In the genomic region with DNA sequence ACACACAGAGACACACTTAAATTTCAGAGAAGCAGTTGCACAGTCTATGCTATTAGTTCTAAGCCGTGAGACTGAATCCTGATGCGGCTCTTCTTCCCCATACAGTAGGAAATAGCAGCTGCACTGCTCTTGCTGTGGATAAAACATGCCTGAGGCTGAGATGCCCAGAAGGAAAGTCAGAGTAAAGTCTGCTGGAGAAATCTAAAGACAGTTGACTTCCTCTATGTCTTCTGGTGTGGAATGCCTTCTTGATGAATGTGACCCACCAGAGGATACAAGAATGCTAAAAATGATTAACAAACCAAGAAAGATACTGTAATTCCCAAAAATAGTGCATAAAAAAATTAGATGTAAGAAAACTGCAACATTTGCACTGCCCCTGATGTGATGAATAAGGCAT, we compare ENCODE assay signal across 23 mouse cellular contexts.
"Had no signal": no experiment of that assay in that cellular context is flagged by ENCODE, and none has a peak within 500 bp of the region (broad histone marks: within the 10 kb centered on the region; RNA-seq: fewer than 3 reads in every experiment).

No protein-coding gene starts in this region.

- H3K4me1 ChIP-seq: limb, embryonic 10.5 days; limb, embryonic 12.5 days had no signal

- H3K9me3 ChIP-seq: heart, embryonic 10.5 days; heart, embryonic 12.5 days; hindbrain, embryonic 13.5 days; hindbrain, embryonic 15.5 days; limb, embryonic 10.5 days; limb, embryonic 12.5 days; liver, embryonic 13.5 days had no signal

- H3K4me2 ChIP-seq: heart, embryonic 12.5 days; hindbrain, embryonic 13.5 days; hindbrain, embryonic 15.5 days; limb, embryonic 12.5 days; liver, embryonic 11.5 days; liver, embryonic 13.5 days had no signal

- H3K4me3 ChIP-seq: gastrocnemius, adult 2 months; heart, embryonic 10.5 days; heart, embryonic 12.5 days; hindbrain, embryonic 13.5 days; hindbrain, embryonic 15.5 days; layer of hippocampus, adult 2 months; left cerebral cortex, adult 2 months; limb, embryonic 10.5 days; limb, embryonic 12.5 days; liver, embryonic 13.5 days had no signal

- H3K27ac ChIP-seq: gastrocnemius, adult 2 months; heart, embryonic 10.5 days; hindbrain, embryonic 13.5 days; hindbrain, embryonic 15.5 days; hindbrain, postnatal 0 days; layer of hippocampus, adult 2 months; left cerebral cortex, adult 2 months; limb, embryonic 10.5 days; limb, embryonic 12.5 days; liver, embryonic 13.5 days had no signal

- H3K27me3 ChIP-seq: heart, embryonic 12.5 days; hindbrain, embryonic 13.5 days; hindbrain, embryonic 15.5 days; limb, embryonic 12.5 days; liver, embryonic 13.5 days had no signal

- DNase-seq: gastrocnemius, adult 2 months; gastrocnemius, postnatal 10 days; gastrocnemius, postnatal 25 days; heart, postnatal 10 days; heart, postnatal 36 days; kidney, adult 11 months; kidney, adult 2 months; kidney, postnatal 10 days; kidney, postnatal 25 days; kidney, postnatal 4 days; liver; liver, embryonic 13.5 days had no signal

- H3K36me3 ChIP-seq: heart, embryonic 10.5 days; heart, embryonic 12.5 days; hindbrain, embryonic 13.5 days; hindbrain, embryonic 15.5 days; liver, embryonic 13.5 days had no signal

- H3K9ac ChIP-seq: heart, embryonic 12.5 days; hindbrain, embryonic 13.5 days; hindbrain, embryonic 15.5 days; limb, embryonic 12.5 days; liver, embryonic 13.5 days had no signal

- ATAC-seq: hindbrain, postnatal 0 days; intestine, embryonic 16.5 days had no signal
